Mouse (Mus musculus) cerebellum, adult 18-20 months (tissue): ENCODE data around the gene Csf2rb.

Experiments
- DNase-seq, 2 experiments: peaks; one replicate each; pipeline ENCODE4 v3.0.0; 2021

Gene Csf2rb

DNA sequence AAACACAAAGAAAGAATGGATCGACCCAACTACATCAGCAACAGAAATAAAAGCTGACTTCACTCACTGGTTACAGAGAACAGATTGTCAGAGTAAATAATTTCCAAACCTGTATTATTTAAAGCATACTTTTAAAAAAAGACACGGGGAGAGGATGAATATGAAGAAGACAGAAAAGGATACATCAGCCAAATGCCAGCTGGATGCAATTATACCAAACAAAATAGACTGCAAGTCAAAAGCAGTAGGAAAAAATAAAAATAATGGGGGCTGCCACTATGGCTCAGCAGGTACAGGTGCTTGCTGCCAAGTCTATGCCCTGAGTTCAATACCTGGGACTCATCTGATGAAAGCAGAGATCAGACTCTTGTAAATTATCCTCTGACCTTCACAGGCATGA is 54.7 kb downstream of the Csf2rb start:
- DNase-seq, result no peak

GRCm38 (mm10) chr15:78380741-78381140 is 55.2 kb downstream of the Csf2rb start:
- no peak for DNase-seq

DNA sequence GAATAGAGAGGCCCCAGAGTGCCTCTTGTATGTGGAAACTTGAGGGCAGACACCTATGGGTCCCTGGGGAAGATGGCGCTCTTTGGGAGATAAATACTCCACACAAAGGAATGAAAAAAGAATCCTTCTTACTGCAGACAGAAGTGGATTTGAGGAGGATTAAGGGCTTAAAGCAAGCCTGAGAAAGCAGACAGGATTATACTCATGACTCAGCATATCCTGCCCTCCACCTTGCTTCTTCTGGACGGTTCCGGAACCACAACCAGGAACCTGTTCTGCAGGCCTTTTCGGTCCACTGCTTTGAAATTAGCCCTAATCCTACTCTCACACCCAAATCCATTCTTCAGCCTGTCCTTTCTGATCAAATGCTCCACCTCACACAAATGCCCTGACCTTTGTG is 56.6 kb downstream of the Csf2rb start:
- DNase-seq, result no peak

DNA sequence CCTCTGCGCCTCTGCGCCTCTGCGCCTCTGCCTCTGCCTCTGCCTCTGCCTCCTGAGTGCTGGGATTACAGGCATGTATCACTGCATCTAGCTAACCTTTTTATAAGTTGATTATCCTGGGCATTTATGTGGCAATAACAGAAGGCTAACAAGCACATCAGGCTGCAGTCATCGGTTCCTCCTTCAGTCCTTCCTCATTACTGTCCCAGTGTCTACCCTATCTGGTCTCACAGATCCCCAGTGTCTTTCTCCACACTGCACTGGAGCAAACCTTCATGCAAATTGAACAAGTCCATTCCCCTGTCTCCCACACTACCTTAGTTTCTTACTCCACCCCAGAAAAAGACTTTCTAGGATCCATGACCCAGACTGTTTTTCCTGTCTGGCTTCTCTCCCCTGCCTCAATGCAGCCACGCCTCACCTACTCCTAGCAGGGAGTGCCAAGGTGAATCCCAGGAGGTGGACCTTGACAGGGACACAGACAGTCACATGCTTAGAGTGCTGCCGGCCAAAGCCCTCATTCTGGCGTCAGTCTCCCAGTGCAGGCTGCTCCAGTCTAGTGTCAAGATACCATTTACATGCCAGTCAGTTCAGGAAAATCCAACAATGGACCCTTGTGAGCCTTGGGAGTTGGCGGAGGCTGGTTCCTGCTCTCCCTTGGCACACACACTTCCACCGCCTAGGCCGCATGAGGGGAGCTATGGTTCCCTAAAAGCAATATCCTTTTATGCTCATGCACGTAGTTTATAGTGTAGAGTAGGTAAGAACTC is 58.1 kb downstream of the Csf2rb start:
- peak in 1 of 2 experiments; percentile 25 for DNase-seq

DNA sequence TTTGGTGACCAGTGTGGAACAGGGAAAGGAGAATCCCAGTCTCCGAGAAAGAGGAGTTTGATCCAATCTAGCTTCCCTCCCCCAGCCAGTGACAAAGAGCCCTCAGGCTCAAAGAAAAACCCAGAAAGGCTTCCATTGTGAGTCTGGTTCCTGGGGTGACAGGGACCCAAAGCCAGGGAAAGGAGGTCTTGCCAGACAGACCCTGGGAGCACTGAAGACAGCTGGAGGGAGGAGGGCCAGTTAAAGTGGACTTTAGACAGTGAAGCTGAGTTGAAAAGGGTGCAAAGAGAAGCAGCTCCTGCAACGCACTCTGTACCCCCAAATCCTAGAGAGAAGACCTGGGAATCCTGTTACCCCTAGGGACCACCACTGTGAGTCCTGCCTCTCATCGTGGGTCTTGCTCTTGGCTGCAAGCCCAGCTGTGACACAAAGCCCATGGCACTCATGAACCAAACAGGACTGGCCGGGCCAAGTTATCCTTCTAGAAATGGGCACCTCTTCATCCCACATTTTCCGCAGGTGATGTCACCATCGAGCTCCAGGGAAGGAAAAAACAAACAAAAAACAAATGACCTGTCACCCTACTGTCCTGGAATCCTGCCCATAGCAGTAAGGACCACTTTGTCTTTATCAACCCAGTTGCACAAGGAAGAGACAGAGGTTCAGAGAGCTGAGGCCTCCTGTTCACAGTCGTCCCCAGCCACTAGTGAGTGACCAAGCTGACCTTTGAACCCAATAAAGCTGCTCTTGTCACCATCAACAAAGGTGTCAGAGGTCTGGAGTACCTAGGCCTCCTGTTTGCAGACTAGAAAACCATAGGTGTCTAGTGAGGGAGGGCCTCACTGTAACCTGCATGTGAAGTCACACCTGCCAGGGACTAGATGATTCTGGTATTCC is 58.9 kb downstream of the Csf2rb start:
- DNase-seq, result peak in 1 of 2 experiments; percentile 27

DNA sequence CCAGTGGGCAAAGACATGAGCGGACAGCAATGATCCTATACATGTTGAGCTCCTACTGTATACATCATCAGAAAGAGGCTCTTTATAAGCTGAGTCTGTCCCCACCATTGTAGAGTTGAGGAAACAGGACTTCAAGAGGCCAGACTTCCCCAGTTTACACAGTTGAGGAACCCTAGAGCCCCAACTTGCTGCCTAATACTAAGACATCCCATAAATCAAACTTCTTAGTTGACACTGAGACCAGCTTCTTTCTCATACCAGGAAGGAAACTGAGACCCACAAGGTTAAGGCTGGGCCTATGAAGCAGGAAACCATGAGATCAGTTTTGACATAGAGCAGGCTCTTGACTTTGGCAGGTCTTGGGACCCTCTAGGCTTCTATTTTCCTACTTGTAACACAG is 60.0 kb downstream of the Csf2rb start:
- no peak for DNase-seq

- no peak for DNase-seq
Observed at GRCm38 (mm10) chr15:78390855-78391254, 65.3 kb downstream of the Csf2rb start.

GRCm38 (mm10) chr15:78395478-78395962 is 70.0 kb downstream of the Csf2rb start, which contains the start of gene Tex33:
Gene Tex33 (minus strand): TSS chr15:78395912.
- DNase-seq, result no peak

DNA sequence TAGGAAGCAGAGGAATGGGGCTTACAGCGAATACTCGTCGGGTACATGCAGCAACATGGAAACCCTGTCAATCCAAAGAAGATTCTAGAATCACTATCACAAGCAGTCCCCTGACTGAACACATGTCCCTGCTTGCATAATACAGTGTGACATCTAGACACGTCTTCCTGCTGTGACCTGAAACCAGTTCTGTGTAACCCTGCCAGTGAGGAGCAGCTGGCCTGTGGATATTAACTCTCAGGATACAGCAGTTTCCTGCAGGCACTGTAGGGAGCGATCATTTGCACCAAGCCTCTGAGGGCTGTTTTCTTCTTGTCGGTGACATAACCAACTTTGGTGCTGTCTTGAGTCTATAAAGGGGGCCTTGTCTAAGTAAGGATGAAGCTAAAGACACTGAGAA is 75.8 kb downstream of the Csf2rb start:
- DNase-seq, result no peak

GRCm38 (mm10) chr15:78401921-78402320 is 76.4 kb downstream of the Csf2rb start:
- peak; percentile 58 to 63 for DNase-seq

DNA sequence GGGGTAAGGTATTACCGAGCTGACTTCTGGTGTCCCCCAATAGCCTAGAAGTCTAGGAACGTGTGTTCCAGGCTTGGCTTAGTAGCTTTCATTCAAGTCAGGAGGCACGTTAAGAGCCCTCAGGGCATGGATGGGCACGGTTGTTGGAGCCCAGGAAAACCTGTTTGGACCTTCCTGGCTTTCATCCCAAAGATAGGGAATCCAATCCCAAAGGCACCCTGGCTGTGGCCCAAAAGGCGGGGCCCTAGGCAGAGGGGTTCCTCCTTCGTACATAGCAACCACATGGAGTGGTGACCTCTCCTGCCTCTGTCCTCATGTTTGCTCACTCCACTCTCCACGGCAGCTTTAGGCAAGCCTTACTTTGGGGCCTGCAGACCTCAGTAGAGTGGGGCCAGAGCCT is 76.9 kb downstream of the Csf2rb start:
- no peak for DNase-seq

- no peak for DNase-seq
Observed at GRCm38 (mm10) chr15:78403301-78403741, 77.8 kb downstream of the Csf2rb start.
